Mouse (Mus musculus) skeletal muscle tissue, adult 2 months (tissue): ENCODE data around the gene Parp4.
A peak's percentile ranks its signal among the peaks of the same experiment; 100 is the strongest.

Experiments
- DNase-seq: peaks from one replicate; pipeline ENCODE4 v3.0.0-alpha.2; 2012; ENCODE audit warnings: low read depth, low spot score

Parp4 gene

DNA sequence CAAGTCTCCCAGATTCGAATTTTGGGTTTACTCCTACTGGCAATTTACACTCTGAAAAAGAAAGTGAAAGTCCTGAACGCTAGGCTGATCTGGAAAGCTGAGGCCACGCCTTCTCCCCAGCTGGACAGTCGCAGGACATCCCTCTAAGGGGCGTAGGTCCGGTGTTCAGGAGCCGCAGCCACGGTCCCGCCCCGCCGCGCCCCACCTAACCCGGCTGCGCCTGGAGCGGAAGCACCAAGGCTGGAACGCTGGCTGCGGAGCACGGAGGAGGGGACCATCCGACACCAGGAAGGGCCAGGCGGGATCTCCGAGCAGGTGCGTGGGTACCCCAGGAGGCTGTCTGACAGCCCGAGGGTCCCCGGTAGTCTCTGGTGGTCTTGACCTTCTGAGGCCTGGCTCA lies at the start of gene Parp4, which contains the start of gene Cenpj:
Parp4 (plus strand) TSS at position 204 of the 400 bp plus-strand sequence.
Cenpj (minus strand) TSS at position 10 of the 400 bp plus-strand sequence.
- DNase-seq, result peak; percentile 81

DNA sequence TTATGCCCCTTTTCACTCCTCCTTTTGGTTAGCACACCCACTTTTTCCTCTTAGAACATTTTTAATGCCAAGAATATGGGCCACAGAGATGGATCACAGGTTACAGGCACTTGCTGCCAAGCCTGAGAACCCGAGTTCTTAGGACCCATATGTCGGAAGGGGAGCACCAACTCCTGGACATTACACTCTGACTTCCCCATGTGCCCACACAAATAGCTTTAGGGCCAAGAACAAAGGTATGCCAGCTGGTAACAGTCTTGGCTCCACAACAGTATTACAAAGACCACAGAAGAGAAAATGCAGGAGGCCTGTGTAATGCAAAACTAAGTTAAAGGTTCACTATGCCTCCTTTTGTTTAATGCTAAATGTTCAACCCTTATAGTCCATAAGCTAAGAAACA lies 44.6 kb upstream of the Parp4 start:
- no peak for DNase-seq

DNA sequence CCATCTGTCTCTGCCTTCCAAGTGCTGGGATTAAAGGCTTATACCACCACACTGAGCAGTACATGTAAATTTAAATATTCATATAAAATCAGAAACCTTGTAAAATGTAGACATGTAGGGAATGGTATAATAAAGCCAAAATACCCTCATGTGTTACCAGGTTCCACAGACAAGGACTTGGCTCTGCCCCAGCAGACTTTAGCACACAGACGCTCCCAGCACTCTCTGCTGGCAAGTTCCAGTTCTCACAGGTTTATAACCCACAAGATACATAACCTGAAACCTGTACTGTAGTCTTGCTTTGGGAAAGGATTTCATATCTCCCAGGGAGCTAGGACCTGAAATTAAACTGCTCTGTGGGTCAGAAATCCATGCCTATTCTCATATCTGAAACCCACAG lies 30.5 kb upstream of the Parp4 start:
- no peak for DNase-seq

DNA sequence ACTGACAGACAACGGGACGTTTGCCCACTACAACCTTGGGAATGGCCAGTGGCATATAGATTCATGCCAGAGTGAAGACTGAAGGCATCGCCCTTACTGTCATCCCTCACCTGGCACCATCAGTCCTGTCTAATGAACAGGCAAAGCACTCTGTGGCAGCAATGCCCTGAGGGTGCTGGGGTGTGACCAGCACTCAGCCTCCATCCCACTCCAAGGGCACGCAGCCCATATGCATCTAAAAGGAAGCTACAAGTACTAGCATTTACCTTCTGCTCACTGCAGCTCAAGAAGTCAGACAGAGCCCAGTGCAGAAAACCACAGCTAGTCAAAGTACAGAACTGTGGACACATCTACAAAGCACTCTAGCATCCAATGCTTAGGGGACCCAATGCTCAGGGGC lies 29.9 kb upstream of the Parp4 start:
- DNase-seq, result no peak

DNA sequence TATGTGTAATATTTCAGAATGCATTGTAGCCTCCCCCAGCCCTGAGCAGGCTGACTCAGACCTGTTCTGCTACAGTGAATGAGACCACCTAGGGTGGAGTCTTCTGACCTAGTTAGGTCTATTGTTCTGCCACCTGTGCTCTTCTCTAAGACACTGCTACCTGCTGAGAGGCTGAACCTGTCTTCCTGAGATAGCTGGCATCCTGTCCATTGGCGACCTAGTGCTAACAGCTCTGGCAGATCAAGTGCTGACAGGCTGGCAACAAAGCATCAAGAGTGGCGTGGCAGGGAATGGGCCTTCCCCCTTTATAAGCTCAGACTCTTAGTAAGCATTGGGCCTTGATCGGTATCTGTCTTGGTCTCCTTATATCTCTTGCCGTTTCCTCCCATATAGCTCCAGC lies 24.5 kb upstream of the Parp4 start:
- DNase-seq, result no peak

DNA sequence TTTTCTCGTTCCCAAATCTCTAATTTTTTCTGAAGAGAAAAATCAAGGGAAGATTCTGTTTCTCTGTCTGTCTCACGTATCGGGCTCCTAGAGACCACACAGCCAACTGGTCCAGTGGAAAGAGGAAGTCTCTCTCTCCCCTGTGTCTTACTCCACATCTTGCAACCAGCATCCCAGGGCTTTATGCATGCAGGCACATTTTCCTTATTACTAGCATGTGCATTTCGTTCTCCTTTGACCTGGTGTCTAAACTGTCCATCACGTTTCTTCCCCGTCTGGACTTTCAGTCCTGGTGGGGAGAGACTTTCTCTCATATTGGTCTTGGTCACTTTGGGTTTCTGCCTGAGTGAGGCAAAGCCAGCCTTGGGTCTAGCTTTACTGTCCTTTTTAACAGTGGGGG lies 22.5 kb upstream of the Parp4 start:
- DNase-seq, result no peak

DNA sequence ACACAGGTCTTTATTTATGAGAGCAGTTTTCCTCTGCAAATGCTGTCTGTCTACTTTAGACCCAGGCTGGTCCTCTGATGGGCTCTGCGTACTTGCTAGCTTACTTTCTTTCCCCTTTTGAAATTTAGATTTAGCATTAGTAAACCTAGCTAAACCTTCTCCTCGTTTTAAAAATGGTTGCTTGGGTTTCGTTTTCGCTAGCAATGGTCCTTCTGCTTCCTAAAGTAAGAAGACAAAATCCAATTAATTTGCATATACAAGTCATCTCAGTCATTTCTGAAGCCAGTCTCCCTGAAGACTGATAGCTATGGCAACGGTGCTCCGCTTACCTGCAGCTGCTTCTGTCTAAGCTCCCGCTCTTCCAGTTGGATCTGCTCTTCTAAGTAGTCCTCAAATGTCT lies 22.1 kb upstream of the Parp4 start:
- DNase-seq, result no peak

DNA sequence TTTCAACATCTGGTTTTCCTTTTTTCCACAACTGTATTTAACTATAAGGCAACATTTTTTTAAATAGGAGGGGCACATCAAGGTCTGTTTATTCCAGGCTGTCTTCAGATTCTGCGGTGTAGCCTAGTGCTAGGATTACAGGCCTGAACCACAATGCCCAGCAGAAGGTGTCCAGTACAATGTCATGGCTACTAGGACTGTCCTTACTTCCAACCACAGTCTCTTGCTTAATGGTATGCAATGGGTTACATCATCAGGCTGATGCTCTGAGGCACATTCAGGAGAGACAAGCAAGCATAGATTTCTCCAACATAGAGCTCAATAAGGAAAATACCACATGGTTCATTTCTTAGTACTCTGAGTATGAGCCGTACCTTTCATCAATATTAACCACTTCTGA lies 20.7 kb upstream of the Parp4 start:
- DNase-seq, result no peak

DNA sequence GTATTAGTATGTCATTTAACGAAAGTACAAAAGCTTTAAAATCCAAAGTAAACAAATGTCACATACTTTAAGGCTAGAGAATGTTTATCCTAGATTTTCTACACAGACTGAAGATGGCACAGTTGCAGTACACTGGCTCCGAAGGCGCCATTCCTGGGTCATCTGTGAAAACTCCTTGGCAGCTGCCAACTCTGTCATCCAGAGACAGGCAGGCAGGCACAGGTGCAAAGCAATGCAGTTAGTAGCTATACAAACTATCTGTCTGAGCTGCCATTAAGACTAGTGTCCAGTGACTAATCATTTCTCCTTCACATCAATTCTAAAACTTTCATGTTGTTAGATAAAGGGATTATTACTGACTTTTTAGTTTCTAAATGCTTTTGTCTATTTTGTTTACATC lies 16.3 kb upstream of the Parp4 start:
- no peak for DNase-seq

DNA sequence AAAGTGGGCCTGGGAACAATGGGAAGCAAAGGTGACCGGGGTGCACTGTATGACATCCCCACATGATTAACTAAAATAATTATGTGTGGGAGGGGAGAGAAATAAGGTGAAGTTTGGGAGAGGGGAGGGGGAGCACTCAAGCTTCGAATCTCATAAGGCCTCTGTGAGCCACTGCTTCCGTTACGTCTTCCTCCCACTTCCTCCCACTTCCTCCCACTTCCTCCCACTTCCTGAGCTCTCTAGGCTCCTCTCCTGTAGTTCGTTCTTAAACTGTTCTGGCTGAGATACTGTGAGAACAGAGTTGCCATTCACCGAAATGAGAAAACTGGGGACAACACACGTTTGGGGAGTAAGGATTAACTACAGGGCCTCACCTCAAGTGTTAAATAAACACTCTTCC lies 7.9 kb upstream of the Parp4 start:
- no peak for DNase-seq

DNA sequence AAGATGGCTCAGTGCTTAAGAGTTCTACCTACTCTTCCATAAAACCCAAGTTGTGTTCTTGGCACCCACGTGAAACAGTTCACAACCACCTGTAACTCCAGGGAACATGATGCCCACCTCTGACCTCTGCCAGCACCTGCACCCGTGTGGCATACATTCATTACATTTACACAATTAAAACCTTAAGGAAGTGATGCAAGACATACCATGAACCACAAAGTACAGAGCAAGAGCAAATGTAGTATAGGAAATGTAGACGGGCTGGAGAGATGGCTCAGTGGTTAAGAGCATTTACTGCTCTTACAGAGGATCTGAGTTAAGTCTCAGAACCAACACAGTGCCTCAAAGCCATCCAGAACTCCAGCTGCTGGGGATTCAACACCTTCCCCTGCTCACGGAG lies 6.4 kb upstream of the Parp4 start:
- DNase-seq, result no peak

DNA sequence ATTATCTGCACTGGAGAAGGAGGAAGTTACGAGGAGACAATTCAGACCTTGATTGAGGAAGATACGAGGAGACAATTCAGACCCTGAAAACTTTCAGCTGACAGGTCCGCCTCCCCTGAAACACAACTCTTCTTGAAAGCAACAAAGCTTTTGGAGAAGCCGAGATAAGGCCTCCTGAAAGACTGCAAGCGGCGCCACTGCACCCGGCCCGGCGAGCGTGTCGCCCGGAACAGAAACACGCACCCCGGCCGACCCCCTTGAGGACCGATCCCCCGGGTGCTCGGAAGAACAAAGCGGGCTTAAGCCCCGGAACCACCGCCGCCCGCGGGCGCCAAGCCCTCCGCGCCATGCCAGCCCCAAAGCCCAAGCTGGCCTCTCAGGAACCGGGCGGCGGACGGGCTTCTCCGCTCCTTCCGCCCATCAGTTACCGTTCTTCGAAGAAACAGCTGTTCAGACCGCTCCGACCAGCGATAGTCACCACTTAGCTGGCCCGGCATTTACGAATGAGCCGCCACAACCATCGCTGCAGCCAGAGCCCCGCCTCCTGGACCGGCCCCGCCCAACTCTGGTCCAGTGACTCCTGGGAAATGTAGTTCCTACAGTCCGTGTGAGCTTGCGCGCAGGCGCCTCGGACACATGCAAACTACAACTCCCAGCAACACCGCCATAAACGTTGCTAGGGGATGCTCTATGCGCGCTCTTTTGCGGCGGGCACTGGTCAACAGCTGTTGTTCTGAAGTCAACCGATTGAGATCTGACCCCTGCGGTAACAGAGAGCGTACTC lies 3.9 kb upstream of the Parp4 start:
- peak; percentile 91 for DNase-seq

DNA sequence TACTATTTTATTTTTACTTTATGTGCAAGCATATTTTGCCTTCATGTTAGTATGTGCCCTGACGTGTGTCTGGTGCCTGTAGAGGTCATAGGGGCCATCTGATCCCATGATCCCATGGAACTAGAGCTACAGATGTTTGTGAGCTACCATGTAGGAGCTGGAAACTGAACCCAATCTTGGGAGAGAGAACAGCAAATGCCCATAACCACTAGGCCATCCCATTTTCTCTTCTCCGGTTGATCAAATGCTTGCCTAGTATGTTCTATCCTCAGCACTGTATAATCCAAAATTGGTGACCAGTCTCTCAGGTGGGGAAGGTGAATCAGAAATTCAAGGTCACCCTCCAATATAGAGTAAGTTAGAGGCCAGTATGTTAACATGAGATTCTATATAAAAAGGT lies 2.9 kb upstream of the Parp4 start:
- no peak for DNase-seq

DNA sequence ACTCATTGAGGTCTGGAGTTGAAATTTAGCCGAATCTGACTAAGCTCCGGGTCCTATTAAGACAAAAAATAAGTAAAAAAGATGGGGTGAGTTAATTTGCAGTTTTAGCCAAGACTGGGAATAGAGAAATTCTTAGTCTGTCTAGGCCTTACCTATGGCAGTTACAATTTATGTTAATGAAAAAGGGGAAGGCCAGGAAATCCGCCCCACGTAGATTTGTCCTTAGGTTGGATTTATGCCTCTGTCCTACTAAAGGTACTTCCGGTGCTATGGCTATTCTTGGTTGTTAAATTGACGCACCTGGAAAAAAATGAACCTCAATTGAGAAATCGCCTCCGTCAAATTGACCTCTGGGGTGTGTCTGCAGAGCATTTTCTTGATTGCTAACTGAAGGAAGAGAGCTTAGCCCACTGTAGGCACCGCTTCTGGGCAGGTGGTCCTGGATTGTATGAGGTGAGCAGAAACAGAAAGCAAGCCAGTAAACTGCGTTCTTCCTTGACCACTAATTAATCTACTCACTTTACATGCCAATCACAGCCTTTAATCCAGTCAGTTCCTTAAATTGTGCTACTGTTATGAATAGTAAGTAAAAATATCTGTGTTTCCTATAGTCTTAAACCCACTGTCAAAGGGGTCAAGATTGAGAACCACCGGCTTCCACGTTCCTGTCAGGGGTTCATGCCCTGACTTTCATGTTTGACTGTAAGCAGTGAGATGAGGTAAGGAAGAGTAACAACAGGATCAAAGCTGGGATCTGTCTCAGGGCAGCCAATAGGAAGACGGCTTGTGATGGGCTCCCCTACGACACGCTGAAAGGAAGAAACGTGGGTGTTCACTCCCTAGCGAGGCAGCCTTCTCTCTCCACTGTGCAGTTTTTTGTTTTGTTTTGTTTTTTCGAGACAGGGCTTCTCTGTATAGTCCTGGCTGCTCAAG lies 816 bp downstream of the Parp4 start:
- DNase-seq, result no peak

DNA sequence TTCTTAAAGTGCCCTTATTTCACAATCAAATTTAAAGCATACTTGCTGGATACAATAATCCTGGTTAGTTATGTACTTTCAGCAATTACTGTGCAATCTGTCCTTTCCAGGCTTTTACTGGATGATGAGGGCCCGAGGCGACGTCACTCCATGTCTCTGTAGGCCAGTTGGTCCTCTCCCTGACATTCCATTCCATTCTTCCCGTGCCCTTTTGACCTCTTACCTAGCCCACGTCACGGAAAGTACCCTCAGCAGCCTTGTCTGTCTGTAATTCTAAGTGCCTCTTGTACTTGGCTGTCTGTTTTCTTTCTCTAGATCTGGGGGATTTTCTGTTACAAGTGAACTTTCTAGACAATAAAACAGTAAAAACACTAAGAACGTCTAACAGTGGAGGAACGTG lies 3.6 kb downstream of the Parp4 start:
- no peak for DNase-seq

DNA sequence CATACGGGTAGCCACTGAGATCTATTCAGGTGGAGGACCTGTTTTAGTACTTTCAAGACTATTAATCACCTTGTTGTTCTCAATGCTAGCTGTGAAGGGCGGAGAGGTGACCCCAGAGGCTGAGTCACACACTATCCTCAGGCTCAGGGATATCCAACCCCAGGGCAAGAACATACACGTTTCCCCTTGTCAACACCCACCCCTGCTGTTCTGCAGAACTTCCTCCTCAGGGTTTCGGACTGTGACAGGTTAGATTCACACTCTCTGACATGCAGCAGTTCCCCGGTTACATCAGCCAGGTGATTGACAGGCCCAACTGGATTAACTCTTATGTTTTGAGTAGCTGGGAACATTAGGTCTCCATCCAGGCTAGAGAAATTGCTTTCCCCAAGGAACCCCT lies 5.7 kb downstream of the Parp4 start:
- DNase-seq, result peak; percentile 42

DNA sequence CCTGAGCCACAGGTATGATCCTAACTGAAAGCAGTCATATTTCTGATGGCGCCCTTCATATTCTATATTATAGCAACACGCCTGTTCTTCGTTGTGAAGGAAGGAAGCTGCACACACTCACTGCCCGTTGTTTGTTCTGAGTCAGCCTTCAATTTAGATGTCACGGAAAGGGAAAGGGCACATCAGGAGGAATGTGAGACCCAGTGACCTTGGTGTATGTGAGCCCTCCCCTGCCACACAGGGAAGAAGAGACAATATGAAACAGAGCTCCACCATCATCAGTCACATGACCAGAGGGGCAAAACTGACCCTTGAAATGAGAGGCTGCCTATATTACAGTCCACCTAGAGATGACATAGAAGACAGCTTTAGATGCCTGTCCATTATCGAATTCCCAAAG lies 6.9 kb downstream of the Parp4 start:
- no peak for DNase-seq

DNA sequence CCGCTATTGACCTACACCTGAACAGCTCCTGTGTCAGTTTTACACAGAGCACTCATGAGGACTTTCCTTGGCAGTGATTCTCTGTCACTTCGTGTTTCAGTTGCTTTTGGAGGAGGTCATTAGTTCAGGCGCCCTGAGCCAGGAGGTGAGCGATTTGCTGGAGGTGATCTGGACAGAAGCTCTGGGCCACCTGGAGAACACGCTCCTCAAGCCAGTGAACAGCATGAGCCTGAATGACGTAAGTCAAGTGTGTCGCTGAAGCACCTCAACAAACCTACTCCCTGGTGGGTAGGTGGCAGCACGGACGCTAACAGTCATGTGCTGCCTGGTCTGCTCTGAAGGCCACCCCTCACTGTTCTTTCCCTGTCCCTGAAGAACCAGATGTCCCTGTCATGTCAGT lies 16.8 kb downstream of the Parp4 start:
- DNase-seq, result no peak

DNA sequence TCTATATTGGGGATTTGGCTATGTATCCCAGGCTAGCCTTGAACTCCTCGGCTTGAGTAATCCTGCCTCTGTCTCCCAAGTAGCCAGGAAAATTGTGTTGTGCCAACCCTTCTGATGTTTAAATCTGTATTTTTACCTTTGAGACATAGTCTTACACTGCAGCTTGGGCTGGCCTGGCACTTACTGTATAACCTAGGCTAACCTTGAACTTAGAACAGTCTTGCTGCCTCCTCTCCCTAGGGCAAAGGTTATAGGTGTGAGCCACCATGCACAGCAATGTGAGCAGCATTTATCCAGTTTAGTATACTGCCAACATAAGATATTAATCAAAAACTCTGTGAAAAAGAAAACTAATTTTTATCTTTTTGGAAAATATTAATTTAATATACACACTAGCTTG lies 19.4 kb downstream of the Parp4 start:
- no peak for DNase-seq

DNA sequence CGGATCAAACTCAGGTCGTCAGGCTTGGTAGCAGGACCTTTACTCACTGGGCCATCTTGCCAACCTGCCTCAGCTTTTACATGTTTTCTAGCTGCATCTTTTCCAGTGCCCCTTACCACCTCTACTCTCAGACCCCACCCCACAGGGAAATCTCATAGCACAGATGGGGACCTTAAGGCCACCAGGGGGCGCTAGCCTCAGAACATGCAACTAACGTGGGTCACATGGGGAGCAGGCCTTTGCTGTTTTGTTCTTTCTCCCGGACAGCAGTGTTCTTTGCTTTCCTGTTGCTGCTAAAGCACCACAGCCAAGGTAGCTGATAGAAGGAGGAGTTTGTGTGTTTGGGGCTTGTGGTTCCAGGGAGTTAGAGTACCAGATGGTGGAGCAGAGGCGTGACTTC lies 23.3 kb downstream of the Parp4 start:
- peak; percentile 18 for DNase-seq

DNA sequence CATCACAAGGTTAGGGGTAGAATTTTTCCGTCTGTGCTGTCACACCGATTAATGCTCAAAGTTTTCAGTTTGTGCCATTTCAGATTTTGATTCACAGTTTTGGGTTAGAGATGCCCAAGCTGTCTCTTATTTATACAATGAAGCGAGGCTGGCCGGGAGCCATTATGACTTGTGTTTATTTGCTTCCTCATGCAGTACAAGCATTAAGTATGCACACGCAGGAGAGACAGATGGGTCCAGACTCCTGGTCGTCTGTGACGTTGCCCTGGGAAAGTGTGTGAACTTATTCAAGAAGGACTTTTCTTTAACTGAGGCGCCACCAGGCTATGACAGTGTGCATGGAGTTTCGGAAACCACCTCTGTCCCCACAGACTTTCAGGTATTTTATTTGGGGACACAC lies 26.6 kb downstream of the Parp4 start:
- DNase-seq, result no peak

DNA sequence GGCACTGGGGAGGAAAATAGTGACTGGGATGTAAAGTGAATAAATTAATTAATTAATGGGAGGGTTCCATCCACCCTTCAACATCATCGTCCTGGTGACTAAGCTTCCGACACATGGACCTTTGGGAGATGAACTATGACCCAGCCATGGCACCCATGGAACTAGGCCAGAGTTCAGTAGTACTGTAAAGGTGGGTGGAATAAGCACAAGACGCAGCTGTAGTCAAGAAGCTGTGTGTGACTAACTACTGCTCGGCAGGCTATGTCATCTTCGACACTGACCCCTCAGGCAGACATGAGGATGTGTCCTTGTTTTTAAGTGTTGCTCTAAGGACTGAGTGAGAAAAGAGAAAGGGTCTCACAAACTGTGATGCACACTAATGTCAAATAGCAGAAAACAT lies 29.0 kb downstream of the Parp4 start:
- no peak for DNase-seq

DNA sequence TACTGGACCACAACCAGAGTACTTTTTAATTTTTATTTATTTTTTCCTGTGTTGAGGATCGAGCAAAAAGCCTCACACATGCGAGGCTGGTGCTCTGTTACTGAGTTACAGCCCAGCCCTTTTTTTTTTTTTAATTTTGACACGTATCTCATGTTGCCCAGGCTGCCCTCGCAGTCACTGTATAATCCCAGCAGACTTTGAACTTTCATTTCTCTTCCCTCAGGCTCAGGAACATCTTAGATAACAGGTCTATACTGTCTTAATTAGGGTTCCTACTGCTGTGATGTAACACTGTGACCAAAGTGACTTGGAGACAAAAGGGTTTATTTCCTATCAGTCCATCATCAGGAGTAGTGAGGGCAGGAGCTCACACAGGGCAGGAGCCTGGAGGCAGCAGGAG lies 29.7 kb downstream of the Parp4 start:
- no peak for DNase-seq
